Mouse (Mus musculus) embryo, embryonic 11.5 days (tissue): ENCODE results near the gene Nrg3.

ENCODE experiments used
- DNase-seq: peaks from one replicate; pipeline ENCODE4 v3.0.0-alpha.2; 2012; ENCODE audit warnings: low read depth, low spot score

Nrg3 gene

DNA sequence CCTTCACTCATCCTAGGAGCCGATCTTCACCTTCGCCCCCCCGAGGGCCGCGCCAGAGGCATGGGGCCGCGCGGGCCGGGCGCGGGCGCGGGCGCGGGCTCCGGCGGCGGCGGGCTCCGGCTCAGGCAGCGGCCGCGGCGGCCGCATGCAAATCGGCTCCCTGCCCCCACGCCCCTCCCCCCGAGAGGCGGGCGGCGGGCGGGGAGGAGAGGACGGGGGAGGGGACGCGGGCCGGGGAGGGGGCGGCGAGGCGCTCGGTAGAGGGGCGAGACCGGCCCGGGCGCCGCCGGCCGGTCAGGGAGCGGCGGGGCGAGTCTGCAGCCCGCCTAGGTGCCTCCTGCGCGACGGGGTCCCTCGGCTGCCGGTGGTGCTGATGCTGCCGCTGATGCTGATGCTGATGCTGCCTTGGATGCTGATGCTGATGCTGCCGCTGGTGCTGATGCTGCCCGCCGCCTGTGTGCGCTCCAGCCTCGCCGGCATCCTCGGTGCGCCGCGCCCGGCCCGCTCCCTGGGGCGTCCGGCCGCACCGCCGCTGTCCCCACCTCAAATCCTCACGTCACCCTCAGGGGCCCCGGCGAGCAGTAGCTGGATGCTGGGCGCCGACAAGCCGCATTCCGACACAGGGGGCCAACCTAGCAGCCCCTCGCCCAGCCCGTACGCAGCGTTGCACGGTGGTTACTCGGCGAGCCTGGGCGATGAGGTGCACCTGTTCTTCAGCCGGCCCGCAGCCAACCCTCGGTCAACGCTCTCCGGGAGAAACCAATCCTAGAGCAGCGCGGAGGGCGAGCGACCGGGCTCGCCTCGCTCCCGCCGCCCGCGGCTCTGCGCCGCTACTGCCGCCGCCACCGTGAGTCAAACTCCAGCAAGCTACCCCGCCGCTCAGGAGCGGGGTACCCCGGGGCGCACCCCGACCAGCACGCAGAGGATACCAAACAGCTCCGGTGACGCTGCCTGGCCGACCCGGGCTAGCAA is at the start of gene Nrg3:
Nrg3 (minus strand) TSS at position 299 of the 972 bp plus-strand sequence.
- DNase-seq = no peak

DNA sequence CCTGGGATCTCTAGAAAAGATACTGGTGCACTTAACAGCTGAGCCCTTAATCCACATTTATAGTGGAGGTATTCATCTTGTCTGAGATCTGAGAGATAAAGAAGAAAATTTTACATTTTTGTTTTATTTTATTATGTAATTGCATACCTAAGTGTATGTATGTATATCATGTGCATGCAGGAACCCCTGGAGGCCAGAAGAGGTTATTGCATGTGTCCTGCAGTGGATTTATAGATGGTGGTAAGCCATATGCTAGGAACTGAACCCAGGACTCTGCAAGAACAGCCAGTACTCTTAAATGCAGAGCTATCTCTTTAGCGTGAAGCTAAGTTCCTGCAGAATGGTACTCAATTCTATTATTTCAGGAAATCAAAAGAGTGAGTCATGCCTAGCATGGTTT is 36.1 kb upstream of the Nrg3 start:
- no peak for DNase-seq

DNA sequence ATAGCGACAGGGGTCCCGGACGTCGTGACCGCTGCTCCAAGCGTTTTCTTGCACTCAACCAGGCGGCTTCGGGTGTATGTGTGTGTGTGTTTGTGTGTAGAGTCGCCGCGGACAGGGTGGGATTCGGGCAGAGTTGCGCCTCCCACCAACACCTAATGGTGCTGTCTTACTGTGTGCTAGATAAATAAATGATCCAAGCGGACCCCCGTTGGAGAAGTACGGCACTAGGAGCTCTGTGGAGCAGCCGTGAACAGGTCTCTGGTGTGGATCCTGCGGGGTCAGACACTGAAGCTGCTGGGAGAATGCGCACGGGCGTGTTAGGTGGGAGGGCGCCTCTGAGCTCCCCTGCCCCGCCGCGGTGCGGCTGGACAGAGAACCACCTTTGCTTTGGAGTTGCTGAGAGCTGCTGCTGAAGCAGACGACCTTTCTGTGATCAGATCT is 903 bp upstream of the Nrg3 start:
- no peak for DNase-seq

DNA sequence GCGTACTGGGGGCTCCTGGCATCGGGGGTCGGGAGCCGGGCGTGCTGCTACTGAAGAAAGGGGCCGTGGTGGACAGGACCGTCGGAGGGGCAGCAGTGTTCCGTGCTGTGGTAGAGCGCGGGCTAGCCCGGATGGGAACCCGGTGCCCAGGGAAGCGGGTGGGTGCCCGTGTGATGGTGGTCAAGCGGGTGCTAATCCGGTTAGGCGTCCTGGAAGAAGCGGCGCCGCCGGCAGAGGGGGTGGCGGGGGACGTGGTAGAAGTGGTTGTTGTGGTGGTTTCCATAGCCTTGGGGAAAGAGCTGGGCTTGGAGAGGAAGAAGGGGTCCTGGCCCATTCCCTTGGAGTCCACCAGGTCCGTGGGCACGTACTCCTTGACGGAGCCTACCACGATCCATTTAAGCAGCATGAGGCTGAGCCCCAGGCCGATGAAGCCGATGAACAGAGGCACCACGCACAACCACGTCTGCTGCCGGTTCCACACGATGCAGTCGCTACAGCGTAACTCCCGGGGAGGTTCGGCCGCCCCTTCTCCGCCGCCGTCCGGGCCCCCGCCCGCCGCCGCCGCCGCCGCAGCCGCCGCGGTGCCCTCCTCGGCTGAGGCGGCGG is 639 bp downstream of the Nrg3 start:
- DNase-seq = no peak

DNA sequence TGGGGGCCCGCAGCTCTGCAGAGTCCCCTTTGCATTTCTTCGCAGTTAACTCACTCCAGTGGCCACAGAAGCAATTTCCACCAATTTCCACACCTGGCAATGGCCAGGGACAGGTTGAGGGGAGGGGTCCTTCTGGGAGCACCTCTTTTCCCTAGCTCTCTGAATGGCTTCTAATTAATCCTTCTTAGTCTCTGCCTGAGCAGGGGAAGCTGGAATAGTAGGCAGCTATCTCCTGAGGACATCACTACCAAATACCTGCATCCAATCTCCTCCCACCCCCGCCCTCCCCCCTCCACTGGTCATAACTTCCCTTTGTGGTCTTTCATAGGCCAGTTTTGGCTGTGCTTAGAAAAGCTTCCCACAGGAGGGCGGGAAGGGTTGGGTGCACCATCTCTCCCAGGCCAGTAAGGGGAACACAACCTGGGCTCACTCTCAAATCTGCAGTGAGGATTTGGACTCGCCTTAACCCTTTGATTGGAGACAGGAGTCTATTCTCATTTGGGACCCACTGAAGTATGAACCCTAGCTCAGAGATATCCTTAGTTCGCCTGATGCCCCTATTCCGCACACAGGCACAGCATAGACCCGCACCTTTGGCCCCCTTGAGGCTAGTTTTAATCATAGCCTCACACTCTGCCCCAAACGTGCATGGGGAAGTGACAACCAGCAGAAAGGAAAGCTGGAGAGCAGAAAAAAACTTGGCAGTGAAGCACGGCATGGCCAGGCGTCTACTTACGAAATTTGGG is 1.5 kb downstream of the Nrg3 start:
- no peak for DNase-seq

DNA sequence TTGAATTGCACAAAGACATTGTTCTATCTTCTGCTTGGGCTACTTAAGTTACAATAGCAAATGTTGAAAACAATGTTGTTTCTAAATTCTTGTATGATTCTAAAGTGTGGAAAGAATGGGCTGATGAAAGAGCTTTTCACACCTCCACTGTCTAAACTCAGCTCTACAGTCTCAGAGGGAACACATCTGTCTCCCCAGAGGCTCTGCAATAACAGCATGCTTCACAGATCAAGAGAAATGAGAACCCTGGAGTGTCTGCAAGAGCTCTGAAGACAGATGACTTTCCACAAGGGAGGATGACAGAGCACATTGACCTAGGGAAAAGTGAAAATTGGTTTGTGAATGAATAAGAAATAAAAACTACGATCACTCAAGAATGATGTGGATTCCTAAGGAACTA is 27.4 kb downstream of the Nrg3 start:
- no peak for DNase-seq

DNA sequence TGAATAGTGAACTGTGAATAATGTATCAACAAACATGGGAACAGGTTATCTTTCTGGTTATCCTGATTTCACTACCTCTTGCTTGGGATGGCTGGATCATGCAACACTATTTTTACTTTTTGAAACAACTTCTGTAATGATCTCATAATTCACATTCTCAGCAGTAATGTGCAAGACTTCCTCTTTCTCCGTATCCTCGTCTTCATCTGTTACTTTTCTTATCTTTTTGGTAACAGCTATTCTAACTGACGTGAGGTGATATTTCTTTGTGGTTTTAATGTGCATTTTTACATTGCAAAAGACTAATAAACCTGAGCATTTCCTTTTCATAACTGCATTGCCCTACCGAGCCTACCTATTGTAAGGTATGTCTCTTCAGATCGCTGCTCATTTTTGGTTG is 44.4 kb downstream of the Nrg3 start:
- DNase-seq = no peak

DNA sequence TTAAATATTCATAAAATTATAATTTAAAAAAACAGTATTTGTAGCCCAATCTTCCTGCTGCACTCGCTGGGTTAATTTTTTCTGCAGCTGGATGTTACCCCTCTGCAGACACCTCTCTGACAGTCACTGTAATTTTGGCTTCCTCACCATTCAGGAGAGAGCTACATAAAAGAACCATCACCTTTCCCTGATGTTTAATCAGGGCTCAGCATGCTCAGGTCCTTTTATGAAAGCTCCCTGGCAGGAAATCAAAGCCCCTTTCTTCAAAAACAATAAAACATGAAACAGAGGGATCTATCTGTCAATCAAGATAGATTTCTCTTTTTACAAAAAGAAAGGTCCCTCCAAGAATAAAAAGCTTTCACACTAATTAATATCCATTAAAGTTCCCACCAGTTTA is 51.0 kb downstream of the Nrg3 start:
- DNase-seq = no peak

DNA sequence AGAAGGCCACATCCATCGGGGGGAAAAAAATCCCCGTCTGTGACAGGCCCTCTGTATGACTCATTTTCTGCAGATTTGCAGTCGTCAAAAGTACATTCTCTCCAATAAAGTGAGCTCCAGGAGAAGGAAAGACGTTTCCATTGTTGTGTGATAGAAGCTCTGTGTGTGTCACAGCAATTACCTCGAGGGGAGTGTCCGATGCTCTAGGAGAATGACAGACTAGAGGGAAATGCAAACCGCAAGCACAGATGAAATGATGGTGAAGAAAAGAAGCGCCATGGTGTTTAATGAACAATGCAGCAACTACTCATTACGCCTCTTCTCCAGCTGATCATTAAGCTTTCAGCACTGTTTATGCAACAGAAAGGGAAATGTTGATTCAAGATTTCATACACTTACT is 59.6 kb downstream of the Nrg3 start:
- DNase-seq = no peak

DNA sequence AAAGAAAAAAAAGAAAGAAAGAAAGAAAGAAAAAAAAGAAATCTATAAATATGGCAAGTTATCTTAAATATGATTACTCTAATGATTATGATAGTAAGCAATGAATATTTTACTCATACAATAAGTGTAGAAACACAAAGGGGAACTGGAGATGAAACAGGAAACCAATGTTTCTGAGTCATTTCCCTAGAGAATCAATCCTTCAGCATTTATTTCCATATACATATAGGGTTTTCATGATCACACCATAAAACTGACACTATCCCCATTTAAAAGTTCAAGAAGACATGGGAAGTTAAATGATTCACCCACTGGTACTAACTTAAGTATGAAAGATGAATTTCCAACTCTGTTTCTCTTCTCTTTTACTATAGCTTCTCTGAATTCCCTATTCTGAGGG is 86.0 kb downstream of the Nrg3 start:
- no peak for DNase-seq

DNA sequence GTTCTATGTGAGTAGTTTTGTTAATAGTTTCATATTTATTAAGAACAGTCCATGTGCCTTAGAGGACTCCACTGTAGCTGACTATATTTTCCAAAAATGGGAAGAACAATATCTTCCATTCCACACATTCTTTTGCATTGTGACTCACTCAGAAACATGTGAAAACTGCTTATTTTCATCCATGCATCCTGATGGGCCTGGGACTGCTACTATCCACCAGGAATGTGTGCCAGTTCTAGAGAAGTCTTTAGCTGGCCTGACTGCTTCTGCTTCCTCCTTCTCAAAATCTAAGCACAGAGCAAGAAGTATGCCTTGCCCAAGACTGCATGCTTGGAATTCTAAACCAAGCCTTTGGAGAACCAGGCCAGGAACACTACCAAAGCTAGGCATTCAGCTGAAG is 91.6 kb downstream of the Nrg3 start:
- DNase-seq = no peak

DNA sequence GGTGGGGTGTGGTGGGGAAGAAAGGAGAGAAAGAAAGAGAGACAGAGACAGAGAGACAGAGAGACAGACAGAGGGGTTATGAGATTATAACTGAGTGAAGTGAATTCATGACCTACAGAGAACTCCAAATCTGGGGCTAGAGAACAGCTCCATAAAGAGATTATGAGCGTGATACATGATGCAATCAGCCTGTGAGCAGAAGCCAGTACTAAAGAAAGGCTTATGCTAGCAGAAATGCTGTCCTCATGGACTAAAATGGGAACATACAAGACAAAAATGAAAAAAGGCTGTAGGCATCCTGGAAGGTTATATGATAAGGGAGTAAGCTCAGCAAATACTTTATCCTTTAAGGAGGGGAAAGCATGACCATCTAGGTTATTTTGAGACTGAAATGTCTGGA is 99.7 kb downstream of the Nrg3 start:
- DNase-seq = no peak

DNA sequence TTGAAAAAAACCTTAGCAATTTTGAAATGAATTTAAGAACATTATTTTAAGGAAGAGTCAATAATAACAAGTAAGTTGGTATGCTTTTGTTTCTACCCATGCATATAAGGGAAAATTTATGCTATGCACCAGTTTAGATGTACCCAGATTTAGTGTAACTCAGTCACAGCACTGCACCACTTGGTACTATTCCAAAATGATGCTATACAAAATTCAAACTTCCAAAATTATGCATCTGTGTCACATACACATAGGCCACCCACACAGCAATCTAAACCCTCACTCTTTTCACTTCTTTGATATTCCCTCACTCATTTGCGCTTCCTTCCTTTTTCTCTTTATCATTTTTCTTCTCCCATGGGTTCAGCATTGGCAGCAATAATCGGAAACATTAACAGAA is 116.6 kb downstream of the Nrg3 start:
- no peak for DNase-seq

DNA sequence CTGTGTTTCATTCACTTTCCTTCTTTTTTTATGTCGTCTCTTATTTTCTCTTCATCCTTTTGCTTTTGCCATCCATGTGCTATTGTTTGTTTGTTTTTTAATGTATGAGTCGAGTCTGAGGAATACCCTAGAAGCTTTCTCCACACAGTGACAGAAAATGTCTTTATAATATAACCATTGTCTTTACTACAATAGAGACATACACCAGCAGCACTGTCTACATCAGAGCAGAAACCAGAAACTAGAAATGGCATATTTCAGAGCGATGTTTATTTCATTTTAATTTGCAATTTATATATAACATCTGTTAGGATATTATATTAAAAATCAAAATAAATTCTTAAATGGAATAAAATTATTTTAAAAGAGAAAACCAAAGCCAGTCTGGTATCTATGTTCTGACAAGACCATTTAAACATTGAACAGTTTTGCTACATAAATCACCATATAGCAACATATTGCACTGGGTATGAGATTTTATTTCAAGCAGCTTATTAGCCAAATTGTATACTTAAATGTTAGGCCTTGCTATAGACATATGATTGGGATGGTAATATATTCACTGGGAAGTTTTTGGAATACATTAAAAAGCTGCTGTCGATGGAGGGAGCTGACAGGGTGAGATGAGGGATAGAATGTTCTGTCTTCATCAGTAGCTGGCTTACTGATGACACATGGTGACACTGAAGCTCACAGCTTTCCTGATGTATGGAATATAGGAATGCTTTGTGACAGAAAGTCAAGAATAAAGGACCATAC is 120.7 kb downstream of the Nrg3 start:
- DNase-seq = no peak

DNA sequence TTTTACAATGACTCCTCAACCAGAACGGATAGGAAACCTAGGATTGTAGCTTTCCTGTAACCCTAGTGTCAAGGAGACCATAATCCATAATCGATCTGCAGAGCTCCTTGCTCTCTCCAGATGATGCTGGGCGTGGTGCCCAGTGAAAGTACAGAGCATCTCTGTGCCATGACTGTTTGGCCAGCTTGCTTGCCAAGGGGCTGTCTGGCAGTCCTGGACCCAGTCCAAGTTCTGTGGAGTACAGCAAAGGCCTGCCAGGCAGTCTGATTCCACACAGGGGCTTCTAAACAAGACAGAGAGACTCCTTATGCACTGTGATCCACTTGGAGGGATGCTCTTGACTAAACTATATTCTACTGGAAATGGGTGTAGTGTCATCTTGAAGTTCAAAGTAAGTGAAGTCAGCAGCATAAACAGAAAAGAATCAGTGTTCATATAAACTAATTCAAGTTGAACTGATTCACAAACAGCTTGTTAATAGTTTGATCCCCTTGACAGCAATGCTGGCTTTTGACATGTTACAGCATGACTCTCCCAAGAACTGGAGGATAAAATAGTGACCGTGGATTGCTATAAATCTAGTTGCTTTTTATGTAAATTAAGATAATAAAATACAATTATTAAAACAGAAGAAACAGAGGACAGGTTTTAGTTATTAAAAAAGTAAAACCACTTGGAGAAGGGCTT is 155.3 kb downstream of the Nrg3 start:
- DNase-seq = no peak

DNA sequence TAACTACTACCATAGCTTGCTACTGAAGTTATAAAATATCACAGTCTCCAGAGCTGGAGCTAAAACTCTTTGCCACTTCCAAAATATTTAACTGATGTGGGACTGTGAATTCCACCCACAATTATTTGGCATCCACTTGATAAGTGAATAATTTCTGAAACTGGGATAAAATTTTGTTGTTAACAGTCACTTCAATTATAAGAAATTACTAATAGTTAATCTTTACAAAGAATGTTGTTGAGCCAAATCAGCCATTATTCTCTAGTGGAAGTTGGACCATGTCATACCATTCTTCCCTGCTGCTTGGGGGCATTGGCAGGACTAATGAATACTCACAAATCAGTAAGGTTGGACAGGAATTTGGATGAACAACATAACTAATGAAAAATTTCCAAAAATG is 158.8 kb downstream of the Nrg3 start:
- DNase-seq = no peak

DNA sequence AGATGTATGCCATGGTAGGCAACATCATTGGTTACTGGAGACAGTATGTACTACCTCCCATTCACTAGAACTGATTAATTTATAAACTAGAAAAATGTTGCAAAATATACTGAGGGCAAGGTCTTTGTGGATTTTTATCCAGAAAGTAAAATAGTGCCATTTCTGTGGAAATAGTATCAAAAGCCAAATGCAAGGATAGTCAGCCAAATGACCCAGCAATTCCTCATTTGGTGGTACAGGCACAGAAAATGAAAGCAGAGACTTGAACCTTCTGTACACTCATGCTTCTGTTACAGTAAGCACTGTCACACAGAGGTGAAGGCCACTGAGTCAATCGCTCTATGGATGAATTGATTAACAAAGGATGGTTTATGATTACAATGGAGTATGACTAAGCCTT is 207.8 kb downstream of the Nrg3 start:
- DNase-seq = no peak

DNA sequence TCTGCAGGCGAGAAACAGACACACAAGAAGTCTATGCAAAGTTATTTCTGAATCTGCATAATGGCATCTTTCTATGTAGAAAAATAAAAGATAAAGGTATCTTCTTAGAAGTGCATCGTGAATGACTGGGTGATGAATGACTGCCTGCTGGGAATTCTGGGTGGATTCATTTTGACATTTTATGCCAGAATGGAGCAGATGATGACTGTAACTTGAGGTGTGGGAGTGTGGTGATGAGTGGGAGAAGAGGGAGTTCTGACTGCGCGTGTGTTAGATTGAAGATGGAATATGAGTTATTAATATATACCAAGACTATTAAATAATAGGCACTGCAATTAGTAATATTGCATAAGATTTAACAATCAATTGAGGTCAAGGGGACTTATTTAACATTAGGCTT is 208.5 kb downstream of the Nrg3 start:
- no peak for DNase-seq

DNA sequence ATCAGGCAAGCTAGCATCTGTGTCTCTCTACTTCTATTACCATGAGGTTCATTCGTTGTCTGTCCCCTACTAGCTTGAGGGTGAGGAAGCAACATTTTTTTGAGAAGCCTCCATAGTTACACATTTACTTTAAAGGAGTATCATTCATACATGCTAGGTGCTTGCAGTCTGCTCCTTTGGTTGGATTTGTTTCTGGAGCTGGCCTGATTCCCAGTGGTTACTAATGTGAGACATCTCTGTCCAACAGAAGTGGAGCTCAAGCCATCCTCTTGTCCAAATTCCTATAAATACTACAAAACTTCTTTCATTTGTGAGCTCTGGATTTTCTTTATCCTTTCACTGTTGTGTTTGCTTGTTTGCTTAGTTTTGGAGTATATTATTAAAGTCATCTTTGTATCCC is 211.9 kb downstream of the Nrg3 start:
- DNase-seq = no peak

DNA sequence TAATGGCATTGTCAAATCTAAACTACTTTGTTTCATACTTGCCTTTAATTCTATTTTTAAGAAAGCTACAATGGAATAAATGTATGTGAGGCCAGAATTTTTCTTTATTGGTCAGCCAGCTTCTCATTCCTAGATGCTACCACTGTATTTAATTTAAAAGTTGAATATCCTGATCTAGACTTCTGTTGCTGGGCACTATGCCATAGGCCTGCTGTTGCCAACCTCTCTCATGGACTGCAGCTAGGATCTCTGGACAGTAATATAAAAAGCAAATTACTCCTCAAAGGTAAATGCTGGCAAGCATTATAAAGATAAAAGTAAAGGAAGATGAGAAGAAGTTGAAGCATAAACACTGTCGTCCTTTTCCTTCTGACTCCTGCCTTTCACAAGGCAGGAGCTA is 217.5 kb downstream of the Nrg3 start:
- DNase-seq = no peak

DNA sequence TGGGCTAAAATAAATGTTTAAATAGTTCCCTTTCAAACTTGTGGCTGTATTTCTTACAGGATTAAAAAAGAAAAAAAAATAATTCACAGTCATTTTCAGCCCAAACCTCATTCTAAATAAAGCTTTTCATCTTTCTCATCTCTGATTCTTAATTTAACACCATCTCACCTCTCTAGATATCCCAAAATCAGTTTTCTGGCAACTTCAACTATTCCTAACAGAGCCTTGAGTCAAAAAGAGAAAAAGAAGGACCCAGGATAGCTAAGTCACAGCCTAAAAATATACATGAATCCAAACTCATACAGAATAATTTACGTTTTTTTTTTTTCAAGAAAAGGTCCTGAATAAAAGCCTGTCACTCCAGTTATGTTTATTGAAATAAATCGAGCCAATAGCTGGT is 232.6 kb downstream of the Nrg3 start:
- no peak for DNase-seq
